ENCODE assay signal across 9 mouse cellular contexts in genomic region chr17:52182706-52183105, GRCm38 (mm10).
DNase-seq lines count a peak whose midpoint lies in the region; ATAC-seq and TF ChIP-seq lines count a peak whose summit lies in the region.
"Had no signal": no experiment of that assay in that cellular context is flagged by ENCODE, and none has a peak within 500 bp of the region (broad histone marks: within the 10 kb centered on the region; RNA-seq: fewer than 3 reads in every experiment).

No protein-coding gene starts in this region.

- peak; percentile 57 for TF ChIP-seq CTCF in lung, postnatal 0 days (IDR thresholded peaks at IDR 0.05)
- TF ChIP-seq CTCF in stomach, postnatal 0 days (IDR thresholded peaks at IDR 0.05; ENCODE audit: low read depth): peak; percentile 72

- no peak for ATAC-seq in neural tube, embryonic 15.5 days (ENCODE audit: low FRiP score)
- ATAC-seq in lung, postnatal 0 days: peak; percentile 46; the same call in 1 of the 2 replicates
- ATAC-seq in stomach, postnatal 0 days (ENCODE audit: low FRiP score, low TSS enrichment): no peak
- no peak for ATAC-seq in forebrain, embryonic 12.5 days (ENCODE audit: low FRiP score)

- TF ChIP-seq EP300 in lung, postnatal 0 days (IDR thresholded peaks at IDR 0.05): no peak
- TF ChIP-seq EP300 in stomach, postnatal 0 days (optimal IDR thresholded peaks at IDR 0.05): no peak

- no peaks in the 10 kb centered on the region for H3K36me3 ChIP-seq in neural tube, embryonic 15.5 days
- H3K36me3 ChIP-seq in lung, postnatal 0 days (ENCODE audit: insufficient read depth, low read length): no peaks in the 10 kb centered on the region
- no peaks in the 10 kb centered on the region for H3K36me3 ChIP-seq in stomach, postnatal 0 days (ENCODE audit: control insufficient read depth, insufficient read depth, low read length)
- no peaks in the 10 kb centered on the region for H3K36me3 ChIP-seq in forebrain, embryonic 12.5 days (replicated peaks)

- H3K4me2 ChIP-seq in neural tube, embryonic 15.5 days: no peak overlapping the region
- H3K4me2 ChIP-seq in lung, postnatal 0 days (replicated peaks; ENCODE audit: low read depth, low read length): no peak overlapping the region
- H3K4me2 ChIP-seq in stomach, postnatal 0 days (replicated peaks; ENCODE audit: low read depth): no peak overlapping the region
- H3K4me2 ChIP-seq in forebrain, embryonic 12.5 days: no peak overlapping the region

- DNase-seq in gastrocnemius, adult 18-20 months (ENCODE audit: low spot score): peak; percentile 2
- no peak for DNase-seq in gastrocnemius, adult 8-10 months (ENCODE audit: low spot score in 2 of 2)
- DNase-seq in neural tube, embryonic 10.5 days (ENCODE audit: extremely low spot score, low spot score): peak; percentile 30
- DNase-seq in embryo, embryonic 10 days (ENCODE audit: low spot score): peak; percentile 83
- DNase-seq in lung, postnatal 0 days (ENCODE audit: low spot score): peak; percentile 56
- peak; percentile 14 for DNase-seq in stomach, postnatal 0 days (ENCODE audit: low spot score)

- H3K9ac ChIP-seq in neural tube, embryonic 15.5 days (replicated peaks): no peak overlapping the region
- H3K9ac ChIP-seq in lung, postnatal 0 days (replicated peaks; ENCODE audit: low read depth): no peak overlapping the region
- no peak overlapping the region for H3K9ac ChIP-seq in stomach, postnatal 0 days (ENCODE audit: low read length)
- no peak overlapping the region for H3K9ac ChIP-seq in forebrain, embryonic 12.5 days

- no peaks in the 10 kb centered on the region for H3K9me3 ChIP-seq in neural tube, embryonic 15.5 days (replicated peaks)
- H3K9me3 ChIP-seq in lung, postnatal 0 days (ENCODE audit: low read length): no peaks in the 10 kb centered on the region
- H3K9me3 ChIP-seq in stomach, postnatal 0 days (ENCODE audit: control insufficient read depth, low read length): no peaks in the 10 kb centered on the region
- no peaks in the 10 kb centered on the region for H3K9me3 ChIP-seq in forebrain, embryonic 12.5 days

- H3K27me3 ChIP-seq in neural tube, embryonic 15.5 days (replicated peaks): no peaks in the 10 kb centered on the region
- no peaks in the 10 kb centered on the region for H3K27me3 ChIP-seq in lung, postnatal 0 days (replicated peaks; ENCODE audit: insufficient read depth, low read length)
- H3K27me3 ChIP-seq in stomach, postnatal 0 days (ENCODE audit: control insufficient read depth, insufficient read depth, low read length): no peaks in the 10 kb centered on the region
- H3K27me3 ChIP-seq in forebrain, embryonic 12.5 days: no peaks in the 10 kb centered on the region

- H3K4me3 ChIP-seq in neural tube, embryonic 15.5 days (replicated peaks): no peak overlapping the region
- H3K4me3 ChIP-seq in lung, postnatal 0 days (ENCODE audit: low read depth, low read length): no peak overlapping the region
- no peak overlapping the region for H3K4me3 ChIP-seq in stomach, postnatal 0 days (ENCODE audit: low read depth, low read length)
- H3K4me3 ChIP-seq in forebrain, embryonic 12.5 days (replicated peaks): no peak overlapping the region
- H3K4me3 ChIP-seq: myocyte had no signal

- H3K4me1 ChIP-seq in neural tube, embryonic 15.5 days: no peaks in the 10 kb centered on the region
- no peaks in the 10 kb centered on the region for H3K4me1 ChIP-seq in lung, postnatal 0 days (ENCODE audit: insufficient read depth, low read depth, low read length)
- no peaks in the 10 kb centered on the region for H3K4me1 ChIP-seq in stomach, postnatal 0 days (replicated peaks; ENCODE audit: control insufficient read depth, insufficient read depth)
- no peaks in the 10 kb centered on the region for H3K4me1 ChIP-seq in forebrain, embryonic 12.5 days

- WGBS in neural tube, embryonic 15.5 days: 43% methylated on average over 3 of the region's 3 CpGs
- WGBS in lung, postnatal 0 days: 22% methylated on average over 3 of the region's 3 CpGs
- WGBS in stomach, postnatal 0 days: 36% methylated on average over 3 of the region's 3 CpGs
- WGBS in forebrain, embryonic 12.5 days: 43% methylated on average over 3 of the region's 3 CpGs

- H3K27ac ChIP-seq in neural tube, embryonic 15.5 days (replicated peaks): no peak overlapping the region
- no peak overlapping the region for H3K27ac ChIP-seq in lung, postnatal 0 days (ENCODE audit: low read length)
- H3K27ac ChIP-seq in stomach, postnatal 0 days (replicated peaks): no peak overlapping the region
- no peak overlapping the region for H3K27ac ChIP-seq in forebrain, embryonic 12.5 days

Comparison
In these comparisons a context has a peak if more than half of its experiments do, and no peak if none do; other contexts are left out.
1. DNase-seq: peak in gastrocnemius, adult 18-20 months (single experiment), neural tube, embryonic 10.5 days (single experiment), embryo, embryonic 10 days (single experiment), lung, postnatal 0 days (single experiment) and stomach, postnatal 0 days (single experiment); none in gastrocnemius, adult 8-10 months (0 of 2).